Mouse (Mus musculus) skeletal muscle tissue, adult 2 months (tissue): ENCODE results near the gene Polr2g.
A peak's percentile ranks its signal among the peaks of the same experiment; 100 is the strongest.

Experiments used
- DNase-seq: peaks from one replicate; pipeline ENCODE4 v3.0.0-alpha.2; 2012; ENCODE audit warnings: low read depth, low spot score

Polr2g gene

GRCm38 (mm10) chr19:8758899-8759298 is 39.5 kb downstream of the Polr2g start:
- no peak for DNase-seq

- DNase-seq, result no peak
Measured at GRCm38 (mm10) chr19:8757471-8757998, 40.8 kb downstream of the Polr2g start.

- DNase-seq, result peak; percentile 93
Measured at GRCm38 (mm10) chr19:8756635-8757387, 41.6 kb downstream of the Polr2g start, which contains the start of gene Nxf1. Gene Nxf1 (plus strand): TSS chr19:8757073.

GRCm38 (mm10) chr19:8755652-8756051 is 42.7 kb downstream of the Polr2g start:
- no peak for DNase-seq

- DNase-seq, result no peak
Measured at GRCm38 (mm10) chr19:8747368-8747767, 51.0 kb downstream of the Polr2g start.

GRCm38 (mm10) chr19:8745382-8745781 is 53.0 kb downstream of the Polr2g start:
- no peak for DNase-seq
